Mouse (Mus musculus): ENCODE measurements around the gene Diaph2.
"Not testable (repeated sequence)": the region's sequence is repeated elsewhere in the genome, so short reads cannot be mapped to it uniquely, and the experiment has no call there.

GRCm38 (mm10) chrX:129799920-129800319 lies 50.4 kb downstream of the Diaph2 start:
- TF ChIP-seq CTCF, POLR2A (IDR thresholded peaks at IDR 0.05; ENCODE audit: insufficient read depth, low read depth, low read length): not testable (repeated sequence)
